Mouse (Mus musculus): ENCODE results near the gene Rfng. TPM values are rescaled to one million over a fixed set of nuclear protein-coding genes. Genes with fewer than 3 reads are reported as not detected.
"Not testable (repeated sequence)": the region's sequence is repeated elsewhere in the genome, so short reads cannot be mapped to it uniquely, and the experiment has no call there.

Rfng gene
- total and polyA plus RNA-seq, 3 experiments = 3.8 to 17.6 (median 10.0) TPM

GRCm38 (mm10) chr11:120792652-120793051 is 8.6 kb upstream of the Rfng start:
- H3K4me2 ChIP-seq (ENCODE audit: insufficient read depth, low read depth, poor library complexity, severe bottlenecking) = no peak overlapping the region
- no peak overlapping the region for H3K27ac ChIP-seq (ENCODE audit: insufficient read depth, low read depth)
- H3K36me3 ChIP-seq (replicated peaks in 1 of 2; ENCODE audit: control insufficient read depth in 1 of 2, insufficient read depth in 1 of 2, low read length in 1 of 2) = peaks cover 65 to 74% of the 10 kb centered on the region in 2 experiments
- H3K27me3 ChIP-seq (replicated peaks) = no peaks in the 10 kb centered on the region
- peaks cover 9 to 26% of the 10 kb centered on the region in 2 experiments for H3K4me1 ChIP-seq (ENCODE audit: control insufficient read depth in 1 of 2, insufficient read depth in 2 of 2)
- in situ Hi-C loops (cut with MboI; ENCODE audit: low pct_ligation_motif_present, low pct_unique_long_range_greater_than_20kb, low sequenced_read_pairs) (no loop called here), dilution Hi-C loops (cut with MboI; ENCODE audit: extremely low pct_ligation_motif_present, extremely low pct_unique_long_range_greater_than_20kb, low sequenced_read_pairs) (no loop called here)
- no peak for DNase-seq (ENCODE audit: extremely low read depth)
- H3K9ac ChIP-seq (ENCODE audit: insufficient read depth, low read depth) = no peak overlapping the region
- H3K4me3 ChIP-seq (replicated peaks in 1 of 3; ENCODE audit: low read depth in 2 of 3, low read length in 2 of 3, poor library complexity in 1 of 3) = no peak overlapping the region
- no peaks in the 10 kb centered on the region for H3K9me3 ChIP-seq (replicated peaks; ENCODE audit: low read length)
- TF ChIP-seq CTCF (conservative IDR thresholded peaks at IDR 0.05 in 1 of 2, IDR thresholded peaks at IDR 0.05 in 1 of 2; ENCODE audit: low read depth in 2 of 2, low read length in 2 of 2) = no peak
- no peak for TF ChIP-seq ZC3H11A (IDR thresholded peaks at IDR 0.05; ENCODE audit: low read depth, low read length)
- TF ChIP-seq JUN (IDR thresholded peaks at IDR 0.05; ENCODE audit: insufficient read depth, low read depth, low read length) = no peak
- no peak for TF ChIP-seq EP300 (IDR thresholded peaks at IDR 0.05; ENCODE audit: low read length)
- no peak for TF ChIP-seq MAFK (IDR thresholded peaks at IDR 0.05; ENCODE audit: insufficient replicate concordance, low read length)
- peaks cover 19% of the 10 kb centered on the region for H3K79me2 ChIP-seq (replicated peaks; ENCODE audit: control insufficient read depth, extremely low read depth, insufficient read depth, poor library complexity, severe bottlenecking)

- Histone ChIP-seq H3K27me3 (replicated peaks) (no peaks in the 10 kb centered on the region), H3K9me3 (replicated peaks; ENCODE audit: low read length) (no peaks in the 10 kb centered on the region), H3K79me2 (replicated peaks; ENCODE audit: control insufficient read depth, extremely low read depth, insufficient read depth, poor library complexity, severe bottlenecking) (peaks cover 17% of the 10 kb centered on the region), H3K9ac (ENCODE audit: insufficient read depth, low read depth) (no peak overlapping the region), H3K27ac (ENCODE audit: insufficient read depth, low read depth) (no peak overlapping the region), H3K4me3 (replicated peaks in 1 of 3; ENCODE audit: low read depth in 2 of 3, low read length in 2 of 3, poor library complexity in 1 of 3) (no peak overlapping the region), H3K4me1 (ENCODE audit: control insufficient read depth in 1 of 2, insufficient read depth in 2 of 2) (peaks cover 10 to 32% of the 10 kb centered on the region in 2 experiments), H3K4me2 (ENCODE audit: insufficient read depth, low read depth, poor library complexity, severe bottlenecking) (no peak overlapping the region), H3K36me3 (replicated peaks in 1 of 2; ENCODE audit: control insufficient read depth in 1 of 2, insufficient read depth in 1 of 2, low read length in 1 of 2) (peaks cover 85 to 95% of the 10 kb centered on the region in 2 experiments)
- in situ Hi-C loops (cut with MboI; ENCODE audit: low pct_ligation_motif_present, low pct_unique_long_range_greater_than_20kb, low sequenced_read_pairs) = no loop called here
- dilution Hi-C loops (cut with MboI; ENCODE audit: extremely low pct_ligation_motif_present, extremely low pct_unique_long_range_greater_than_20kb, low sequenced_read_pairs) = no loop called here
- DNase-seq (ENCODE audit: extremely low read depth) = no peak
- TF ChIP-seq POLR2A (IDR thresholded peaks at IDR 0.05; ENCODE audit: low read depth, low read length) (peak; percentile 4; the same call in 1 of the 2 replicates), JUND (conservative IDR thresholded peaks at IDR 0.05; ENCODE audit: low read depth, low read length) (no peak), MAX (IDR thresholded peaks at IDR 0.05; ENCODE audit: low read length) (no peak), PAX5 (IDR thresholded peaks at IDR 0.05; ENCODE audit: low read length) (no peak), CTCF (conservative IDR thresholded peaks at IDR 0.05 in 1 of 2, IDR thresholded peaks at IDR 0.05 in 1 of 2; ENCODE audit: low read depth in 2 of 2, low read length in 2 of 2) (peak in 1 of 2 experiments; percentile 28; a peak in 2 of 4 replicates)
Observed at GRCm38 (mm10) chr11:120789810-120790209, 5.8 kb upstream of the Rfng start.

DNA sequence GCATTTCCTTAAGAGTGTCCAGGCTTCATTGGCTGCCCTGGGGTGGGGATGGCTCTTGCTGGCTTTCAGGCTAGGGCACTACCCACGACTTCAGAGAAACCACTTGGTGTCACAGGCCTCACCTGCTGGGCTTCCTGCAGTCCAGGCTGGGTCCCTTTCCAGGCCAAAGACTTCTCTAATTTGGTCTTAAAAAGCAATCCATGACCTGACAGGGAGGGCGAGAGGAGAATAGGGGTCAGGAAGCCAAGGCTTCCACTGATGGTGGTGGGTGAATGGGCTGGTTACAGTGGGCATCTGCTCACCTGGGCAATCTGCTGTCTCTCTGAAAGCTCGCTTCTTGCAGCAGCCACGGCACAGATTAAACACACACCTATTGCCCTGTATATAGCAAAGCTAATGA is 5.3 kb upstream of the Rfng start:
- Histone ChIP-seq H3K27me3 (replicated peaks) (no peaks in the 10 kb centered on the region), H3K27ac (ENCODE audit: insufficient read depth, low read depth) (no peak overlapping the region), H3K9ac (ENCODE audit: insufficient read depth, low read depth) (no peak overlapping the region), H3K4me3 (replicated peaks in 1 of 3; ENCODE audit: low read depth in 2 of 3, low read length in 2 of 3, poor library complexity in 1 of 3) (no peak overlapping the region), H3K4me1 (ENCODE audit: control insufficient read depth in 1 of 2, insufficient read depth in 2 of 2) (peaks cover 7 to 28% of the 10 kb centered on the region in 2 experiments; a peak in 3 of 4 replicates), H3K36me3 (replicated peaks in 1 of 2; ENCODE audit: control insufficient read depth in 1 of 2, insufficient read depth in 1 of 2, low read length in 1 of 2) (peaks cover 85 to 90% of the 10 kb centered on the region in 2 experiments), H3K4me2 (ENCODE audit: insufficient read depth, low read depth, poor library complexity, severe bottlenecking) (no peak overlapping the region), H3K9me3 (replicated peaks; ENCODE audit: low read length) (no peaks in the 10 kb centered on the region), H3K79me2 (replicated peaks; ENCODE audit: control insufficient read depth, extremely low read depth, insufficient read depth, poor library complexity, severe bottlenecking) (peaks cover 14% of the 10 kb centered on the region)
- dilution Hi-C loops (cut with MboI; ENCODE audit: extremely low pct_ligation_motif_present, extremely low pct_unique_long_range_greater_than_20kb, low sequenced_read_pairs) (no loop called here), in situ Hi-C loops (cut with MboI; ENCODE audit: low pct_ligation_motif_present, low pct_unique_long_range_greater_than_20kb, low sequenced_read_pairs) (no loop called here)
- TF ChIP-seq USF1 (IDR thresholded peaks at IDR 0.05; ENCODE audit: low read depth, low read length) (no peak), POLR2A (IDR thresholded peaks at IDR 0.05; ENCODE audit: low read depth, low read length) (0 out of 2 replicates have a peak, but pooled peaks have one; percentile 28)
- DNase-seq (ENCODE audit: extremely low read depth) = no peak

GRCm38 (mm10) chr11:120788460-120788859 is 4.5 kb upstream of the Rfng start:
- peaks cover 77 to 81% of the 10 kb centered on the region in 2 experiments for H3K36me3 ChIP-seq (replicated peaks in 1 of 2; ENCODE audit: control insufficient read depth in 1 of 2, insufficient read depth in 1 of 2, low read length in 1 of 2)
- DNase-seq (ENCODE audit: extremely low read depth); H3K4me2 ChIP-seq (ENCODE audit: insufficient read depth, low read depth, poor library complexity, severe bottlenecking); H3K27ac ChIP-seq (ENCODE audit: insufficient read depth, low read depth); H3K9ac ChIP-seq (ENCODE audit: insufficient read depth, low read depth); in situ Hi-C loops (cut with MboI; ENCODE audit: low pct_ligation_motif_present, low pct_unique_long_range_greater_than_20kb, low sequenced_read_pairs); H3K9me3 ChIP-seq (replicated peaks; ENCODE audit: low read length); H3K4me3 ChIP-seq (replicated peaks in 1 of 3; ENCODE audit: low read depth in 2 of 3, low read length in 2 of 3, poor library complexity in 1 of 3); dilution Hi-C loops (cut with MboI; ENCODE audit: extremely low pct_ligation_motif_present, extremely low pct_unique_long_range_greater_than_20kb, low sequenced_read_pairs); H3K27me3 ChIP-seq (replicated peaks): not testable (repeated sequence)
- peaks cover 13% of the 10 kb centered on the region for H3K79me2 ChIP-seq (replicated peaks; ENCODE audit: control insufficient read depth, extremely low read depth, insufficient read depth, poor library complexity, severe bottlenecking)
- peaks cover 7 to 25% of the 10 kb centered on the region in 2 experiments for H3K4me1 ChIP-seq (ENCODE audit: control insufficient read depth in 1 of 2, insufficient read depth in 2 of 2)

Measured in CH12.LX (cell line).